Mouse (Mus musculus) intestine, postnatal 0 days (tissue): ENCODE data around the gene Dusp6. TPM values are rescaled to one million over a fixed set of nuclear protein-coding genes. Genes with fewer than 3 reads are reported as not detected.
A peak's percentile ranks its signal among the peaks of the same experiment; 100 is the strongest.

Source experiments
- ATAC-seq: fragments of 200-750 bp; cut with Nextera tagmentation; 2 replicates; pipeline ENCODE4 v1.8.0; 2017; ENCODE audit warnings: mild to moderate bottlenecking, moderate TSS enrichment, moderate library complexity
- H3K27ac ChIP-seq: fragments of 300-500 bp; sonication (generic); 2 replicates; pipeline ENCODE4 v1.5.1; 2014; ENCODE audit warnings: mild to moderate bottlenecking, low read depth, low read length, moderate library complexity
- H3K27me3 ChIP-seq: fragments of 300-500 bp; sonication (generic); replicated peaks from 2 replicates; pipeline ENCODE4 v1.6.1; 2014; ENCODE audit warnings: low read length, mixed read lengths; ENCODE audit not compliant: control insufficient read depth, insufficient read depth
- H3K36me3 ChIP-seq: fragments of 300-500 bp; sonication (generic); 2 replicates; pipeline ENCODE4 v1.6.1; 2014; ENCODE audit warnings: mild to moderate bottlenecking, moderate library complexity; ENCODE audit not compliant: control insufficient read depth, insufficient read depth
- H3K4me1 ChIP-seq: fragments of 300-500 bp; sonication (generic); replicated peaks from 2 replicates; pipeline ENCODE4 v1.6.1; 2014; ENCODE audit warnings: antibody characterized with exemption, low read length, mixed read lengths; ENCODE audit not compliant: control insufficient read depth, insufficient read depth
- H3K4me2 ChIP-seq: fragments of 300-500 bp; sonication (generic); replicated peaks from 2 replicates; pipeline ENCODE4 v1.6.1; 2014; ENCODE audit warnings: low read depth, mild to moderate bottlenecking, moderate library complexity
- H3K4me3 ChIP-seq: fragments of 300-500 bp; sonication (generic); 2 replicates; pipeline ENCODE4 v1.5.1; 2014; ENCODE audit warnings: low read depth, low read length
- H3K9ac ChIP-seq: fragments of 300-500 bp; sonication (generic); 2 replicates; pipeline ENCODE4 v1.6.1; 2014; ENCODE audit warnings: mild to moderate bottlenecking, low read depth, low read length
- H3K9me3 ChIP-seq: fragments of 300-500 bp; sonication (generic); 2 replicates; pipeline ENCODE4 v1.6.1; 2016; ENCODE audit warnings: mixed run types; ENCODE audit not compliant: control insufficient read depth
- CTCF ChIP-seq: sonication (generic); IDR thresholded peaks from 2 replicates; pipeline ENCODE4 v1.5.1; 2016; ENCODE audit warnings: low read depth, mild to moderate bottlenecking, control low read depth, antibody characterized with exemption, moderate library complexity
- WGBS: fragments of 180-500 bp; shearing (Covaris S2); extraction: QIAGEN DNeasy Blood & Tissue Kit; methylation state at CpG from one replicate; pipeline ENCODE4 v1.1.7; 2014; 5-methylcytosine and 5-hydroxymethylcytosine counted together
- polyA plus RNA-seq: library from polyadenylated mRNA; unstranded; fragments of >200 nt; fragmentation: Nextera tagmentation; extraction: Ambion mirVana; gene quantifications from 2 replicates; pipeline ENCODE4 v1.2.1, GENCODE M21; 2015

The Dusp6 gene
- polyA plus RNA-seq, 1 experiment from 2014 or later, result 27.9 TPM

DNA sequence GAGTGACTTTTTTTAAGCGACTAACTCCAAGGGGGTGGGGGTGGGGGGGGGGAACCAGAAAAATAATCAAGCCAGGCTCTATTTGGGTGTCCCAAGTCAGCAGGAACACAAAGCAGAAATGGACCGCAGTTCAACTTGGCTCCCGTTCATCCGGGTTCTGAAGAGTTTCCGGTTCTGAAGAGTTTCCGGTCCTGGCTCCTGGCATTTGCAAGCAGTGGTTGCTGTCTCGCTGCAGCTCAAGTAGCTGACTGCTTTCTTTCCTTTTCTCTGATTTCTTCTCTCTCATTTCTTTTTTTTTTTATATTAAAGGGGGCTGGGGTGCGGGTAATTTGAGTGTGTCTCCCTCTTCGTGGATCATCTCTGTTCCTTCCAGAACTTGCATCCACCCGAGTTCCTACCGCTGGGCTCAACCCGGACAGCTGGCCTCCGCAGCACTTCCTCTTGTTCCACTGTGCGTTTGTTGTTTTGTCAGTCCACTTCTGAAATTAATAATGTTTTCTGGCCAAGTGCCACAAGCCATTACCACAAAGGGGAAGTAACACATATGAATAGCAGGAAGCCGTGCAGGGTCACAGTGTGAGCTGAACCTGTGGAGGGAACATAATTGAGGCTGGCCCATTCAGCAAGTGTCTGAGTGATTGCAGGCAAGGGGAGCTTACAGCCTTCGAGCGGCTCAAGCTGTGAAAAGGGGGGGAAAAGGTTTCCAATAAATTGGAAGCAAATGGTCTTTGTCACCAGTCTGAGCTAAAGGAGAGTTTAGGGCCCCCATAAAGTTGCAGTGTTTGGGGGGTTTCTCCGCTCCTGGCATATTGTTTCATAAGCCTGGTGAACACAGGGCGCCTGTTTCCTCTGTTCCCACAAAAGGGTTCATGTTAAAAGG, 5.6 kb downstream of the Dusp6 start:
- 51% methylated on average over 19 of the region's 19 CpGs for WGBS
- Histone ChIP-seq H3K4me2 (peak overlapping the region; percentile 21; the same call in 1 of the 2 replicates), H3K27ac (peak overlapping the region; percentile 41; the same call in 1 of the 2 replicates), H3K36me3 (peaks cover 8% of the 10 kb centered on the region), H3K4me1 (no peaks in the 10 kb centered on the region; the same call in none of the 2 replicates), H3K4me3 (no peak overlapping the region), H3K9me3 (no peaks in the 10 kb centered on the region), H3K9ac (no peak overlapping the region), H3K27me3 (no peaks in the 10 kb centered on the region)
- TF ChIP-seq CTCF, result no peak
- no peak for ATAC-seq

DNA sequence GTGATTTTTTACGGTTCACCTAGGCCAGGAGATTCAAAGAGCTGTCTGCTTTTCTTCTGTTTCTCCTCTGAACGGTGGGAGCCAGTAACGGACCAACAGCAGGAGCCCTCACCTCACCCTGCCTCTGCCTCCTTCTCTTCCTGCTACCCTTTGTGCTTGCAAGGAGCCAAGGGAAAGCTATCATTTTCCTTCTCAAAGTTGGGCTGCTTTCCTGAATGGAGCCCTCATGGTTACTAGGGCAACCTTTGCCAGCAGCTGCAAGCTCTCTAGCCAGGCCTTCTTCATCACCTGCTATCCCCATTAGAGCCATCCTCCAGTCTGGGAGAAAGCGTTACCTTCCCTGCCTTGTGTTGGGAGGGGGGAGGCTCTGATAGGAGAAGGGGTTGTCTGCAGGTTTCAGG, 6.3 kb downstream of the Dusp6 start:
- WGBS, result 57% methylated on average over 4 of the region's 4 CpGs
- peaks cover 8% of the 10 kb centered on the region for H3K36me3 ChIP-seq
- no peak for ATAC-seq

DNA sequence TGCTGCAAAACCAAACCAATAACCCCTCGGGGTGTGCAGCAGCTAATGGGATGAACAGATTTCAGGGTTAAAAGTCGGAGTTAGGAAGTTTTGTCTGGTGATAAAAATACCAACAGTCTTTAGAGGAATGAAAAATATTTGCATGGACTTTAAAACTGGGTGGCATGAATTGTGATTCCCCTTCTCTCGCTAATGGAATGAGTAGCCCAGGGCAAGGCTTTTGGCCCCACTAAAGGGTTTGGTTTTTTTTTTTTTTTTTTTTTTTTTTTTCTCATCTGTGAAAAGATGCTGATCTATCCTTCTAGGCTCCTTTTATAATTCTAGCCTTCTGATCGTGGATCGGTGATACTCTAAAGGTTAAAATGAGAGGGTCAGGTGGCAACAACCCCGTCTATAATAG, 6.7 kb downstream of the Dusp6 start:
- no peak for TF ChIP-seq CTCF
- Histone ChIP-seq H3K9ac (no peak overlapping the region), H3K9me3 (no peaks in the 10 kb centered on the region), H3K27me3 (no peaks in the 10 kb centered on the region), H3K4me1 (no peaks in the 10 kb centered on the region; the same call in none of the 2 replicates), H3K27ac (no peak overlapping the region), H3K36me3 (peaks cover 8% of the 10 kb centered on the region), H3K4me3 (no peak overlapping the region), H3K4me2 (no peak overlapping the region)
- no peak for ATAC-seq
- WGBS, result 84% methylated on average over 6 of the region's 6 CpGs

More for the DNA sequence above, 6.3 kb downstream of the Dusp6 start:
- no peaks in the 10 kb centered on the region for H3K27me3 ChIP-seq
- no peak overlapping the region for H3K4me2 ChIP-seq
- peak overlapping the region; percentile 41; the same call in 1 of the 2 replicates for H3K27ac ChIP-seq
- no peak overlapping the region for H3K9ac ChIP-seq
- H3K4me3 ChIP-seq, result no peak overlapping the region
- no peaks in the 10 kb centered on the region for H3K9me3 ChIP-seq
- no peak for TF ChIP-seq CTCF
- H3K4me1 ChIP-seq, result no peaks in the 10 kb centered on the region; the same call in none of the 2 replicates

DNA sequence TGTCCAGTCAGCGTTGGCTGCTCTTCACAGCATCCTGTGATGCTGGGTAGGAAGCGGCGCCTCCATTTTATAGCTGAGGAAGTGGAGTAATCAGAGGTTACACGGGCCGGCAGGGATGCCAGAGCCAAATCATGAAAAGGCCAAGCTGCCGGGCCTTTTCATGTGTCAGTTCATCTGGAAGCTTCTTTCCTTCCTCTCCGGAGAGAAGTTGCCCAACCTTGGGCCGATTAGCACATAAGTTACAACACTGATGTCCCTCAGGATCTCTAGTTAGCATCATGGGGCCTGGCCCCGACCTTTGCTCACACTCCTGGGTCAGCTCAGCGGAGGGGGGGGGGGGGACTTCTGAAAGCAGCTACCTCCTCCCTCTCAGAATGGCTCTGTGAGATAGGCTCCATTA, 7.4 kb downstream of the Dusp6 start:
- Histone ChIP-seq H3K9me3 (no peaks in the 10 kb centered on the region), H3K36me3 (peaks cover 8% of the 10 kb centered on the region), H3K9ac (no peak overlapping the region), H3K4me1 (no peaks in the 10 kb centered on the region; the same call in none of the 2 replicates), H3K4me3 (no peak overlapping the region), H3K4me2 (peak overlapping the region; percentile 32), H3K27ac (no peak overlapping the region), H3K27me3 (no peaks in the 10 kb centered on the region)
- TF ChIP-seq CTCF, result no peak
- WGBS, result 29% methylated on average over 10 of the region's 10 CpGs
- peak; percentile 76 for ATAC-seq

DNA sequence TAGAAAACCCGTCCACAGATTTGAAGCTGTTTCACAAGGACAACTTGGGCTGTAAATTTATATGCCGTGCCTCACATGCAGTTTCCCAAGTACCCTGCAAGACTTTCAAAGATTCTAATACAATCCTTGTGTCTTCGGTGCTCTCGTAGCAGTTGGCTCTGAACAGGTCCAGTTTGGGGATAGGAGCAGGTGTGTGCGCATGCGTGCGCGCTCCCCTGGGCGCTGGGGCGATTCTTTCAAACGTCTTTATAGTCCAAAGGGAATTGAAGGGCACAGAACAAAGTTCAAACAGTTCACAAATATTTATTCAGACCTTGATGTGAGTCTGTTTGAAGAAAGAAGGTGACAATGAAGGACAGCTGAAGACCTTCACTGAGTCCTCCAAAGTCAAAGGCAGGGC, 8.0 kb downstream of the Dusp6 start:
- H3K4me2 ChIP-seq, result peak overlapping the region; percentile 32
- 0 out of 2 replicates have a peak, but pooled peaks have one; percentile 7 for ATAC-seq
- no peak for TF ChIP-seq CTCF
- H3K27me3 ChIP-seq, result no peaks in the 10 kb centered on the region
- H3K9ac ChIP-seq, result no peak overlapping the region
- no peak overlapping the region for H3K4me3 ChIP-seq
- H3K4me1 ChIP-seq, result no peaks in the 10 kb centered on the region; the same call in 1 of the 2 replicates
- H3K9me3 ChIP-seq, result no peaks in the 10 kb centered on the region
- no peak overlapping the region for H3K27ac ChIP-seq
- H3K36me3 ChIP-seq, result peaks cover 8% of the 10 kb centered on the region
- WGBS, result 48% methylated on average over 11 of the region's 11 CpGs

DNA sequence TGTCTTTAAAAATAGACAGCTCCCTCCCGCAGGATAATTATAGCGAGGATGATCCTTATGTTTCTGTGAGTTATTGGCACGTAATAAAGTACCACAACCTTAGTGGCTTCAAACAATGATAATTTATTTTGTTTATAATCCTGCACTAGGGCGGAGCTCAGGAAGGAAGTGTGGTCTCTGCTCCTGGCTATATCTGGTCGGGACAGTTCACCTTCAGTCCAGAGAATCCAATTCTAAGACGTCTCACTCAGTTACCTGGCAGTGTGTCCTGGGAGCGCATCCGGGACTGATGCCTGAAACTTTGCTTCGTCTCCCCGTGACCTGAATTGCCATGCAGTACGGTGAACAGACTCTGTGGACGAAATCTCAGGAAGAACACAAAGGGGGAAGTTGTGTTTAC, 10.0 kb downstream of the Dusp6 start:
- no peaks in the 10 kb centered on the region; the same call in 1 of the 2 replicates for H3K4me1 ChIP-seq

More for the DNA sequence above, 10.0 kb downstream of the Dusp6 start:
- no peak for ATAC-seq
- Histone ChIP-seq H3K9ac (no peak overlapping the region), H3K36me3 (no peaks in the 10 kb centered on the region), H3K4me2 (no peak overlapping the region), H3K4me3 (no peak overlapping the region), H3K27ac (no peak overlapping the region), H3K9me3 (no peaks in the 10 kb centered on the region), H3K27me3 (no peaks in the 10 kb centered on the region)
- 62% methylated on average over 12 of the region's 12 CpGs for WGBS
- TF ChIP-seq CTCF, result no peak
